Mouse (Mus musculus) urinary bladder, postnatal 25 days (tissue): Measurements from ENCODE around the gene Cltc.
A peak's percentile ranks its signal among the peaks of the same experiment; 100 is the strongest.
"Not testable (repeated sequence)": the region's sequence is repeated elsewhere in the genome, so short reads cannot be mapped to it uniquely, and the experiment has no call there.

ENCODE experiments used
- DNase-seq: peaks from one replicate; pipeline ENCODE4 v3.0.0; 2022; ENCODE audit warnings: low spot score

The Cltc gene

GRCm38 (mm10) chr11:86757480-86758371 lies at the start of gene Cltc:
Cltc (minus strand) TSS chr11:86757565.
- peak; percentile 94 for DNase-seq

- peak; percentile 31 for DNase-seq
Observed at GRCm38 (mm10) chr11:86807001-86807477, 49.7 kb upstream of the Cltc start.

- DNase-seq = no peak
Observed at GRCm38 (mm10) chr11:86794161-86794560, 36.8 kb upstream of the Cltc start.

GRCm38 (mm10) chr11:86787436-86787835 lies 30.1 kb upstream of the Cltc start:
- DNase-seq = not testable (repeated sequence)

- DNase-seq = no peak
Observed at GRCm38 (mm10) chr11:86785767-86786166, 28.4 kb upstream of the Cltc start.

- no peak for DNase-seq
Observed at GRCm38 (mm10) chr11:86769884-86770283, 12.5 kb upstream of the Cltc start.

GRCm38 (mm10) chr11:86764501-86764900 lies 7.1 kb upstream of the Cltc start:
- no peak for DNase-seq

GRCm38 (mm10) chr11:86763127-86763526 lies 5.8 kb upstream of the Cltc start:
- not testable (repeated sequence) for DNase-seq

- DNase-seq = no peak
Observed at GRCm38 (mm10) chr11:86760357-86760756, 3.0 kb upstream of the Cltc start.

- DNase-seq = no peak
Observed at GRCm38 (mm10) chr11:86759886-86760285, 2.5 kb upstream of the Cltc start.

- no peak for DNase-seq
Observed at GRCm38 (mm10) chr11:86759226-86759625, 1.9 kb upstream of the Cltc start.

- DNase-seq = no peak
Observed at GRCm38 (mm10) chr11:86758559-86758958, 1.2 kb upstream of the Cltc start.

GRCm38 (mm10) chr11:86757142-86757479 lies 254 bp downstream of the Cltc start:
- no peak for DNase-seq

- DNase-seq = peak; percentile 36
Observed at GRCm38 (mm10) chr11:86756156-86757141, 916 bp downstream of the Cltc start.

GRCm38 (mm10) chr11:86752404-86752803 lies 5.0 kb downstream of the Cltc start:
- DNase-seq = no peak

- DNase-seq = no peak
Observed at GRCm38 (mm10) chr11:86751010-86751409, 6.4 kb downstream of the Cltc start.

- DNase-seq = no peak
Observed at GRCm38 (mm10) chr11:86749776-86750423, 7.5 kb downstream of the Cltc start.

- DNase-seq = no peak
Observed at GRCm38 (mm10) chr11:86745634-86746404, 11.5 kb downstream of the Cltc start.

GRCm38 (mm10) chr11:86742605-86743004 lies 14.8 kb downstream of the Cltc start:
- no peak for DNase-seq

- DNase-seq = no peak
Observed at GRCm38 (mm10) chr11:86741505-86741904, 15.9 kb downstream of the Cltc start.

- no peak for DNase-seq
Observed at GRCm38 (mm10) chr11:86739470-86739869, 17.9 kb downstream of the Cltc start.
